Mouse (Mus musculus) urinary bladder, adult 2 months (tissue): ENCODE measurements around the gene Zglp1. TPM values are rescaled to one million over a fixed set of nuclear protein-coding genes. Genes with fewer than 3 reads are reported as not detected.
A peak's percentile ranks its signal among the peaks of the same experiment; 100 is the strongest.

ENCODE experiments used
- DNase-seq: peaks from one replicate; pipeline ENCODE4 v3.0.0; 2022; ENCODE audit warnings: low spot score
- polyA plus RNA-seq: library from polyadenylated mRNA; depleted of rRNA; stranded (reverse); fragments of >200 nt; gene quantifications from 2 replicates; pipeline ENCODE4 v1.2.3, GENCODE M21; 2012; rRNA removed

Zglp1 gene
- 0.43 TPM in 1 of 2 replicates, not detected in the other for polyA plus RNA-seq

GRCm38 (mm10) chr9:21067006-21067684 lies at the start of gene Zglp1:
Zglp1 (minus strand) TSS chr9:21067093.
- DNase-seq = no peak

DNA sequence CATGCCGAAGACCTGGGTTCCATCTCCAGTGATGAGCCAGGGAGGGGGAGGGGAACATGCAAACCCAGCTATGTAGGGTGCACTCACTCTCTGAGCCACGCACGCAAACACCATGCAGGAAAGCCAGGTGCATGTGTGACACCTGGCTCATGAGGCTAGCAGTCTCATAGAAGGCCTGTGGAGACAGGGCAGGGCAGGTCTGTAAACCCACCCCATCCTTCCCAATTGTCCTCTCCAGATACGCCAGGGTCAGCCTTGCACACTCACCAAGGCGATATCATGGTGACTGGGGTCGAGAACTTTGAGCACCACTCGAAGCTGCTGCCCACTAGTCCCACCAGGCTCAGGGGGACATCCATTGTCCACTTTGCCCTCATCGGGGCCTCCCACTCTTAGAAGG lies 48.2 kb upstream of the Zglp1 start:
- DNase-seq = no peak

DNA sequence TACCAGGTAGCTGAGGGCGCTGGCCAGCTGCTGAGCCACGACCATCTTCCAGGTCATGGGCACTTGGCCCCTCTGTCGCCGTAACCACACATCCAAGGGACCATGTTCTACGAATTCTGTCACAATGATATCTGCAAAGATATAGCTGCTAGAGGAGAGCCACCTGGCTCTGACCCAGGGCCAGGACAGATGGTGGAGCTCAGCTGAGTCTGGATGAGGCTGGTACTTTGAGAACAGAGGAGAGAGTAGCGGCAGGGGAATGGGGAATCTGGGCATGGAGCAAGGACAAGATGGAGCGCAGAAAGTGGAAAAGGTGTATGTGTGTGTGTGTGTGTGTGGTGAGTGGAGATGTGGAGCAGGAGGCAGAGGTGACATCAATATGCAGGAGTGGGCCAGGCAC lies 47.3 kb upstream of the Zglp1 start:
- no peak for DNase-seq

DNA sequence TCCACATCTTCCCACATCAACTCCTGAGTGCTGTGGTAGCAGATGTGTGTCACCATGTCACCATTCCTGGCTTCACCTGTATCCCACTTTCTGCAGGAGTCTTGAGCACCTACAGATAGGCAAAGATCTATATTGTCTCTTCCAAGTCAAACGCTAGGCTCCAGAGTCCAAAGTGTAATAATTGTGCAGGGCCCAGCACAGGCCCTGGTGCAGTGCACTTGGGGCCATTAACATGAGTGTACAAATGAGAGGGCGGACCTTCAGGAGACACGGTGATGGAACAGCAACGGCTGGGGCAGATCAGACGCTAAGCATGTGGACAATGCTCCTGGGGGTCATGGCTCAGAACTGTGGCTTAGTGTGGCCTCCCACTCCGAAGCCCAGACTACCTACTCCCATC lies 46.9 kb upstream of the Zglp1 start:
- no peak for DNase-seq

- DNase-seq = no peak
Observed at GRCm38 (mm10) chr9:21107607-21108237, 40.8 kb upstream of the Zglp1 start.

- DNase-seq = no peak
Observed at GRCm38 (mm10) chr9:21105760-21106564, 39.1 kb upstream of the Zglp1 start.

DNA sequence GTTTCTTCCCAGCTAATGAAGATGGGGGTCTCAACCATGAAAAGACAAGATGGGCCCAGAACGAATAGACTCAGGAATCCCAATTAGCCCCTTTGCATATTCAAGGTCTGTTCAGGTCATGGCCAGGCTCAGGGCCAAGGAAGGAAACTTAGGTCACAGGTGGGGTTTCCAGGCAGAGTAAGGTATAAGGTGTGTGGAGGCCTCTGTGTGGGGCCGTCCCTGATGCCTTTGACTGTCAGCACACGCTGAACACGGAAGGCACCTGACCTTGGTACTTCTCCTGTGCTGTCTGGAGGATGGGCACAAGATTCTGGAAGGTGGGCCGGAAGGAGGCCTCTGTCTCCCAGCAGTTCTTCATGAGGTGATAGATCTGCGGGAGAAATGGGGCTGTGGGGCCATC lies 37.9 kb upstream of the Zglp1 start:
- DNase-seq = no peak

GRCm38 (mm10) chr9:21102076-21102475 lies 35.2 kb upstream of the Zglp1 start:
- DNase-seq = no peak

GRCm38 (mm10) chr9:21100447-21101161 lies 33.7 kb upstream of the Zglp1 start:
- no peak for DNase-seq

DNA sequence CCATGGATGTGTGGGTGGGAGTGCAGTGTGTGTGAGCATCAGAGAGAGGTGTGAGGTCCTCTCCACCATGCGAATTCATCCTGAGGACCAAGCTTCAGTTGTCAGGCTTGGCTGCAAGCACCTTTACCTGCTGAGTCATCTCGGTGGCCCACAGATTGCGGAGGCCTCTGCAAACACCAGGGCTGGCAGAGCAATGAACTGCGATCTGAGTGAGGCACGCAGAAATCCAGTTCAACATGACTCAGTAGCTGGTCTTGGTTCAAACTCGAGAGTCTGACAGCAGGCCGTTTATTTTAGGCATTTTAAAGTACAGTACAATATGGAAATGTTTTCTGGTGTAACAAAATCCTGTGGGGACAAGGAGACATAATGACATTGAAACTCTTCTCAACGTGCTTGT lies 30.9 kb upstream of the Zglp1 start:
- no peak for DNase-seq

GRCm38 (mm10) chr9:21095958-21096357 lies 29.1 kb upstream of the Zglp1 start:
- DNase-seq = no peak

DNA sequence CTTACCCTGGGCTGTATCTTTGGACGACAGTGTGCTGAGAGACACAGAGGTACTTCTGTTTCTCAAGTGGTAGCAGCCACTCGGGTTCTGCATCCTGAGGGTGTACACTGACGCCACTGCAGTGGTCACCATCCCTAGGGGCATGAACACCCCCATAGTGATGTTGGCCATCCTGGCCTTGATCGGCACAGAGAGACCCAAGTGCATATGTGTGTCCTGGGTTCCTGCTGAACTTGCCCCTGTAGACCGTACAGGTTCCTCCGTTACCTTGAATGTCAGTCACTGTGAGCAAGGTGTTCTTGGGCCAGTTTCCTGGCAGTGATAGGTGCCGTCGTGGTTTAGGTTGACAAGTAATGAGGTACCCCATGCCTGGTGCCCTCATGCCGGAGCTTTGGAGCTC lies 26.5 kb upstream of the Zglp1 start:
- DNase-seq = no peak

DNA sequence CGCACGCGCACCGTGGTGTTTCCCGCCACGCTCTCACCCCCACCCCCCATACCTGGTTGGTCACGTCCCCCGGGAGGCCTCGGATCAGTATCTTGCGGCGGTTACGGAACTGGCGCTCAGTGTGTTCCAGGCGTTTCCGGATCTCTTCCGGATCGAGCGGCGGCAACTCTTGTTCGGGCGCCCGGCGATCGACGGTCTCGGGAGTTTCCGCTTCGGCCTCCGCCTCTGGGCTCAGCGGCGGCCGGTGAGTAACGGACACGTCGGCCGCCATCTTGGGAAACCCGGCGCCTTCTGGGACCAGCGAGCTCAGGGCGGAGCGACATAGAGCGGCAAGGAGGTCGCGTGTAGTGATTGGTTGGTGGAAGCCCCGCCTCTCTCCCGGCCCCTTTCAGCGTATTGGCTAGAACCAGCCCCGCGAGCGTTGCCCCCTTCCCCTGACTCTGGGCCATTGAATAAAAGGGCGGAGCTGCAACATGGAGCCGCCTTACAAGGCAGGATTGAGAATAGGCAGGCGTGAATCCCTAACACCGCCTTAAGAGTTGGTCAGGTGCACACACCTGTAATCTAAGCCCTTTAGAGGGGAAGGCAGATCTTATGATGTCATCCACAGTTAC lies 24.9 kb upstream of the Zglp1 start, which contains the start of the genes Gm38431 and Raver1:
Gene Gm38431, minus strand, starts transcription at position 291 of the 614 bp plus-strand sequence.
Gene Raver1, minus strand, starts transcription at position 302 of the 614 bp plus-strand sequence.
- DNase-seq = peak; percentile 90

GRCm38 (mm10) chr9:21090972-21091706 lies 24.2 kb upstream of the Zglp1 start:
- no peak for DNase-seq

GRCm38 (mm10) chr9:21090537-21090936 lies 23.6 kb upstream of the Zglp1 start:
- no peak for DNase-seq

DNA sequence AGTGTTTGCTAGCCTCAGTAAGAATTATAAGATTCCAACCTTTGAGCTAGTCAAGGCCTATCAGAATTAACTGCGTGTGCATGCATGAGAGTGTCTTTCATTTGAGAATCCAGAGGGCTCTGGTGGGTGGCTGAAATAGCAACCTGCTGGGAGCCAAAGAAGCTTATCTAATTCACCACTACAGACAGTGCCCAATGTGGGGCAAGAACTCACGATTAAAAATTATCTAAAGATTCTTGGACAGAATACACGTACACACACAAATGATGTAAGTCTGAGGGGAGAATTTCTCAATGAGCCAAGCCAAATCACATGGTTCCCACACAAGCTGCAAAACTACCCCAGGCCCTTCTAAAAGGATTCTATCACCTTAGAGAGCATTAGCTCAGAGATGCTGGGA lies 16.4 kb upstream of the Zglp1 start:
- DNase-seq = no peak

DNA sequence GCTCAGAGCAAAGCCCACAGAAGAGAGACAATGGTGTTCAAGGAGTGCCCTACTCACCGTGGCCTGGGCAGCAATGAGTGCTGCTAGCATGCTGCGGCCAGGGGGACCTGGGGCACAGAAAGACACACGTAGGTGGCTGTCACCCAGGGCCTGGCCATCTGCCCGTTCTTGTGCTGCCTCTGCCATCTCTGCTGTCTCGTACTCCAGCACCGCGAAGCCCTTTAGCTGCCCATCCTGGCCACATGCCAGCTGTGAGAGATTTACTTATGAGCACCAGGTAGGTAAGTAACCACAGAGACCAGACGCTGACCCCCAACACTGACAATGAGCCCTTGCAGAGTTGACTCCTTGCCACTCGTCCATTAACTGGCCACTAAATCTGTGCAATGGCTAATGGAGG lies 14.2 kb upstream of the Zglp1 start:
- DNase-seq = no peak

DNA sequence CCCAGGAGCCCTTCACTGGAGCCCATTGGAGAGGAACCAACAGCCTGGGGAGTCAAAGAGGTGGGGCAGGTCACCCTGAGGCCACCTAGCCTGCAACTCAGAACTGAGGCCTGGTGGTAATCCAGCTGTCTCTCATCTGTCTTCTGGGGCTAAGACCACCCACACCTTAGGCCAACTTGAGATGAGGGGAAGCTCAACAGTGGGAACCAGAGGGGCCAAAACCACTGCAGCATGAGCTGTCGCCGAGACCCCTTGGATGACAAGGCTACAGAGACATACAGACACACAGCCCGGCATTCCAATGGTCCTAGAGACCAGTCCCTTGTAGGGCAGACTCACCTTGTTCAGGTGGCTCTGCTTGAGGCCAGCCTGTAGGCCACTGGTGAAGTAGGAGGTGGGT lies 8.7 kb upstream of the Zglp1 start:
- DNase-seq = no peak

- no peak for DNase-seq
Observed at GRCm38 (mm10) chr9:21074173-21074572, 7.3 kb upstream of the Zglp1 start.

GRCm38 (mm10) chr9:21073044-21073840 lies 6.3 kb upstream of the Zglp1 start, which contains the start of the genes Gm49373 and Fdx1l:
Gm49373 (minus strand) TSS chr9:21073096.
Fdx1l (minus strand) TSS chr9:21073614.
- peak; percentile 76 for DNase-seq
